Mouse (Mus musculus) lung, postnatal 10 days (tissue): ENCODE results near the gene Dpysl4.

ENCODE experiments used
- DNase-seq: peaks from one replicate; pipeline ENCODE4 v3.0.0; 2021

Dpysl4 gene

GRCm38 (mm10) chr7:139085629-139086194 lies at the start of gene Dpysl4:
Gene Dpysl4 (plus strand): TSS chr7:139086001.
- peak; percentile 71 for DNase-seq

- DNase-seq: no peak
These were observed 22.4 kb upstream of the Dpysl4 start for GRCm38 (mm10) chr7:139063406-139063805.

GRCm38 (mm10) chr7:139068182-139068623 lies 17.6 kb upstream of the Dpysl4 start:
- peak; percentile 73 for DNase-seq

GRCm38 (mm10) chr7:139074189-139074588 lies 11.6 kb upstream of the Dpysl4 start:
- DNase-seq: no peak

GRCm38 (mm10) chr7:139075054-139075794 lies 10.6 kb upstream of the Dpysl4 start:
- no peak for DNase-seq

- DNase-seq: no peak
These were observed 8.5 kb upstream of the Dpysl4 start for GRCm38 (mm10) chr7:139077283-139077682.

- DNase-seq: no peak
These were observed 7.6 kb upstream of the Dpysl4 start for GRCm38 (mm10) chr7:139078181-139078580.

GRCm38 (mm10) chr7:139079141-139079540 lies 6.7 kb upstream of the Dpysl4 start:
- DNase-seq: no peak

- no peak for DNase-seq
These were observed 5.1 kb upstream of the Dpysl4 start for GRCm38 (mm10) chr7:139080714-139081113.

GRCm38 (mm10) chr7:139081158-139081557 lies 4.6 kb upstream of the Dpysl4 start:
- no peak for DNase-seq

GRCm38 (mm10) chr7:139082281-139082680 lies 3.5 kb upstream of the Dpysl4 start:
- no peak for DNase-seq

GRCm38 (mm10) chr7:139084316-139084715 lies 1.5 kb upstream of the Dpysl4 start:
- no peak for DNase-seq

GRCm38 (mm10) chr7:139086195-139087158 lies 676 bp downstream of the Dpysl4 start:
- peak; percentile 17 for DNase-seq

- DNase-seq: no peak
These were observed 2.0 kb downstream of the Dpysl4 start for GRCm38 (mm10) chr7:139087801-139088200.

- no peak for DNase-seq
These were observed 4.4 kb downstream of the Dpysl4 start for GRCm38 (mm10) chr7:139089892-139090874.

- DNase-seq: no peak
These were observed 5.9 kb downstream of the Dpysl4 start for GRCm38 (mm10) chr7:139091681-139092080.

- no peak for DNase-seq
These were observed 6.9 kb downstream of the Dpysl4 start for GRCm38 (mm10) chr7:139092676-139093075.

- no peak for DNase-seq
These were observed 7.3 kb downstream of the Dpysl4 start for GRCm38 (mm10) chr7:139093124-139093523.

- no peak for DNase-seq
These were observed 8.0 kb downstream of the Dpysl4 start for GRCm38 (mm10) chr7:139093781-139094180.

GRCm38 (mm10) chr7:139094761-139095160 lies 9.0 kb downstream of the Dpysl4 start:
- no peak for DNase-seq

- DNase-seq: no peak
These were observed 9.5 kb downstream of the Dpysl4 start for GRCm38 (mm10) chr7:139095282-139095681.

GRCm38 (mm10) chr7:139096399-139096798 lies 10.6 kb downstream of the Dpysl4 start:
- DNase-seq: no peak
